Mouse (Mus musculus): ENCODE measurements around the gene Vangl1. TPM values are rescaled to one million over a fixed set of nuclear protein-coding genes. Genes with fewer than 3 reads are reported as not detected.
"Not testable (repeated sequence)": the region's sequence is repeated elsewhere in the genome, so short reads cannot be mapped to it uniquely, and the experiment has no call there.

Vangl1 gene
- polyA plus RNA-seq, 2 experiments, result 62.2 to 62.8 TPM

DNA sequence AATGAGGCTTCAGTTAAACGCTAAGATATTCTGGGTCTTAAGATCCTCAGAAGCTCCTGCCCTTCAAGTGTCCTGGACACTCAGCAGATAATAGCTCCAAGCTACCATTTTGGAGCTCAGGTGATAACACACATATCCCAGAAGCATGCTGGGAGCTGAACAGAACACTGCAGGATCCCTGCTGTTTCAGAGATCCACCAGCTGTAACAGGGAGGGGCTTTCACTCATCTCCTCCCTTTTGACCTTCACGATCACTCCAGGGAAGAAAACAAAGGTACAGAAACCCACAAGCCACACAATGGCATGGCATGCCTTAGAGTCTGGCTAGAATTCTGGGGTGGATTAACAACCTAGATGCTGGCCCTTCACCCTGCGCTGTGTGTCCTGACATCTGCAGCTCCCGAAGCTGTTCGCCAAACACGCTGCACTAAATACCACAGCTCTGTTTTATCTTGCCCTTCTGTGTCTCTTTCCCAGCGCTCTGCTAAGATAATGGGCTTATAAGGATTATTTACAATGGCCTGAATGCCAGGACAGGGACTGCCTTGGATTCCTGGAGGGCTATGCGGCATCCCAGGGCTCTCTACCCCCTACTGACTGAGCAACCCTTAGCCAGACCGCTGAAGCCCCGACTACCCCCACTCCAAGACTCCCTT is 36.8 kb downstream of the Vangl1 start:
- TF ChIP-seq CTCF (IDR thresholded peaks at IDR 0.05; ENCODE audit: low read depth), result no peak
- TF ChIP-seq EP300 (IDR thresholded peaks at IDR 0.05; ENCODE audit: low read depth), result peak; percentile 46; the same call in 1 of the 2 replicates

DNA sequence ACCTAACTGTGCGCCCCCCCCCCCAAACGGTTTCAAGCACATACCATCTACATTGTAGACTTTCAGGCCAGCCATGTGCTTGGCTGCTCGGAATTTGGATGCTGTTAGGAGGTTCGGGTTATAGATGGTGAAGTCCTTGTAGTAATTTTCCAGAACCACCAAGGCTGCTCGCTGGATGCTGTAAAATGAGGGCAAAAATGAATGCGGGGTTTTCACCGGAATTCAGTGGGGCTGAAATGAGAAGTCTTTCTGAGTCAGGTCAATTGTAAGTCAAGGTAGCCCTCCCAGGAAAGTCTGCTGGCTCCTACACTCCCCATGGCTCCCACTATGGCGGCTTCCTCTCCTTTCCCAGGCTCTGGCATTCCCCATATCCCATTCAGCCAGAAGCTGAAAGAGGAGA is 37.7 kb downstream of the Vangl1 start:
- WGBS (ENCODE audit: insufficient replicate concordance), result 66% methylated on average over 8 of the region's 8 CpGs
- TF ChIP-seq EP300 (IDR thresholded peaks at IDR 0.05; ENCODE audit: low read depth) (no peak), CTCF (IDR thresholded peaks at IDR 0.05; ENCODE audit: low read depth) (no peak)
- DNase-seq (ENCODE audit: low read depth in 3 of 3, low spot score in 3 of 3) (no peak), ATAC-seq (ENCODE audit: insufficient read depth) (no peak)
- Histone ChIP-seq H3K27ac (peak overlapping the region; percentile 100), H3K27me3 (ENCODE audit: control insufficient read depth, insufficient read depth, low read length) (no peaks in the 10 kb centered on the region), H3K9ac (replicated peaks) (peak overlapping the region; percentile 80), H3K36me3 (replicated peaks; ENCODE audit: control insufficient read depth, insufficient read depth, low read depth) (peaks cover 20% of the 10 kb centered on the region), H3K4me3 (ENCODE audit: insufficient read depth in 1 of 2, low read depth in 2 of 2, low read length in 2 of 2) (no peak overlapping the region), H3K4me2 (ENCODE audit: low read depth) (peak overlapping the region; percentile 99), H3K4me1 (replicated peaks; ENCODE audit: control insufficient read depth in 2 of 2, insufficient read depth in 2 of 2, low read length in 1 of 2) (peaks cover 34 to 36% of the 10 kb centered on the region in 2 experiments), H3K9me3 (ENCODE audit: control insufficient read depth, low read length) (no peaks in the 10 kb centered on the region)

More for the DNA sequence above, 36.8 kb downstream of the Vangl1 start:
- Histone ChIP-seq H3K9me3 (ENCODE audit: control insufficient read depth, low read length) (no peaks in the 10 kb centered on the region), H3K27me3 (ENCODE audit: control insufficient read depth, insufficient read depth, low read length) (no peaks in the 10 kb centered on the region), H3K4me2 (ENCODE audit: low read depth) (peak overlapping the region; percentile 99), H3K9ac (replicated peaks) (peak overlapping the region; percentile 7; the same call in 1 of the 2 replicates), H3K4me1 (replicated peaks; ENCODE audit: control insufficient read depth in 2 of 2, insufficient read depth in 2 of 2, low read length in 1 of 2) (peaks cover 34 to 35% of the 10 kb centered on the region in 2 experiments), H3K36me3 (replicated peaks; ENCODE audit: control insufficient read depth, insufficient read depth, low read depth) (peaks cover 14% of the 10 kb centered on the region), H3K4me3 (ENCODE audit: insufficient read depth in 1 of 2, low read depth in 2 of 2, low read length in 2 of 2) (no peak overlapping the region), H3K27ac (peak overlapping the region; percentile 100)
- DNase-seq (ENCODE audit: low read depth in 3 of 3, low spot score in 3 of 3) (peak in 2 of 3 experiments; percentile 32 to 34), ATAC-seq (ENCODE audit: insufficient read depth) (peak; percentile 12; the same call in 1 of the 2 replicates)
- WGBS (ENCODE audit: insufficient replicate concordance), result 15% methylated on average over 10 of the region's 10 CpGs

DNA sequence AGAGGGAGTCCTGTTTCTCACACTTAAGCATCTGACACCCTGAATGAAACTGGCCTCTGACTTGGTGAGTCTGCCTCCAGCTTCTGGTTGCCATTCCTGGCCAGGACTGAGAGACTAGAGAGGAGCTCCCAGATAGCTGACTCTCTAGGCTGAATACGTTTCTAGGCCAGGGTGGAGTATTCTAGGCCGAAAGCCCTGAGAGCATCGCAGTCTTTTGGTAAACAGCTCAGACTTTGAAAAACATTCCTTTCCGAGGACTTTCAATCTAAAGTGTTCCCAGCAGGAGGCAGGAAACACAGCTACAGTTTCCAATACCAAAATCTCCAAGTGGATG is 38.2 kb downstream of the Vangl1 start:
- H3K36me3 ChIP-seq (replicated peaks; ENCODE audit: control insufficient read depth, insufficient read depth, low read depth), result peaks cover 26% of the 10 kb centered on the region
- ATAC-seq (ENCODE audit: insufficient read depth) (peak; percentile 63), DNase-seq (ENCODE audit: low read depth in 3 of 3, low spot score in 3 of 3) (peak in 1 of 3 experiments; percentile 50)
- no peaks in the 10 kb centered on the region for H3K27me3 ChIP-seq (ENCODE audit: control insufficient read depth, insufficient read depth, low read length)
- H3K4me1 ChIP-seq (replicated peaks; ENCODE audit: control insufficient read depth in 2 of 2, insufficient read depth in 2 of 2, low read length in 1 of 2), result peaks cover 38 to 40% of the 10 kb centered on the region in 2 experiments
- H3K9me3 ChIP-seq (ENCODE audit: control insufficient read depth, low read length), result no peaks in the 10 kb centered on the region
- peak overlapping the region; percentile 100 for H3K27ac ChIP-seq
- H3K4me2 ChIP-seq (ENCODE audit: low read depth), result peak overlapping the region; percentile 99
- WGBS (ENCODE audit: insufficient replicate concordance), result 14% methylated on average over 4 of the region's 4 CpGs
- TF ChIP-seq CTCF (IDR thresholded peaks at IDR 0.05; ENCODE audit: low read depth) (no peak), EP300 (IDR thresholded peaks at IDR 0.05; ENCODE audit: low read depth) (no peak)
- H3K4me3 ChIP-seq (ENCODE audit: insufficient read depth in 1 of 2, low read depth in 2 of 2, low read length in 2 of 2), result peak overlapping the region; percentile 43 to 94
- peak overlapping the region; percentile 80 for H3K9ac ChIP-seq (replicated peaks)

DNA sequence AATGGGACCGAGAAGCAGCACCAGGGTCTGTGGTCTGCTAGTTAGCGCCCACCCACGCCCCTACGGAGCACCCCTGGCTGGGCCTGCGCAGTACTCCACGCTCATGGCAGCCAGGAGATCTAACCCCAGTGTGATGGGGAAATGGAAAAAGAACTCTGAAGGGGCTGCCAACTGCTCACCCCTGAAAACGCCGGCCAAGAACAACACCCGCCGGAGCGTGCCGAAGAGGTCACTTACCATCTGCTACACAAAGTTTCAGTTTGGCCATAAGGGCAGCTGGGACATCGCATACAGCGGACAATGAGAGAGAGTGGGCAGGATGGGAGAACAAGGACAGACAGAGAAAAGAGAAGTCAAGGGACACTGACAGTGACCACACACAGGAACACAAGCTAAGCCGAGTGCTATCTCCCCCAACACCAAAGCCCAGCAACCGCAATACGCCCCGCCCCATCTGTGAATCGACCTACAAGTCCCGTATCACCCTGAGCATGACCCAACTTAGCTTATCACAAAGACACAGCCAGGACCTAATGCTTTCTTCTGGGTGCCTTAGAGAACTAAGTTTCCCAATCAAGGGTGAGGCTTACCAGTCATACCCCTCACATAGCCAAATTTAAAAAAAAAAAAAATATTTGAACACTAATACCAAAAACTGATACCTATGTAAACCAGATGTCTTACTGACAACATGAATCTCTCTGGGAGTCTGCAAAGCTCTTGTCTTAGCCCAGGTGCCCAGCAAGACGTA is 38.8 kb downstream of the Vangl1 start:
- H3K4me3 ChIP-seq (ENCODE audit: insufficient read depth in 1 of 2, low read depth in 2 of 2, low read length in 2 of 2), result peak overlapping the region; percentile 94 to 95
- peak; percentile 96 for ATAC-seq (ENCODE audit: insufficient read depth)
- peaks cover 31% of the 10 kb centered on the region for H3K36me3 ChIP-seq (replicated peaks; ENCODE audit: control insufficient read depth, insufficient read depth, low read depth)
- H3K9ac ChIP-seq (replicated peaks), result peak overlapping the region; percentile 100
- TF ChIP-seq CTCF (IDR thresholded peaks at IDR 0.05; ENCODE audit: low read depth), result no peak
- peak; percentile 99 for TF ChIP-seq EP300 (IDR thresholded peaks at IDR 0.05; ENCODE audit: low read depth)
- H3K27me3 ChIP-seq (ENCODE audit: control insufficient read depth, insufficient read depth, low read length), result no peaks in the 10 kb centered on the region
- 10% methylated on average over 21 of the region's 21 CpGs for WGBS (ENCODE audit: insufficient replicate concordance)
- H3K4me1 ChIP-seq (replicated peaks; ENCODE audit: control insufficient read depth in 2 of 2, insufficient read depth in 2 of 2, low read length in 1 of 2), result peaks cover 38 to 40% of the 10 kb centered on the region in 2 experiments
- peak overlapping the region; percentile 99 for H3K4me2 ChIP-seq (ENCODE audit: low read depth)
- no peaks in the 10 kb centered on the region for H3K9me3 ChIP-seq (ENCODE audit: control insufficient read depth, low read length)
- DNase-seq (ENCODE audit: low read depth in 3 of 3, low spot score in 3 of 3), result peak; percentile 97 to 98 (median 98)
- H3K27ac ChIP-seq, result peak overlapping the region; percentile 100

DNA sequence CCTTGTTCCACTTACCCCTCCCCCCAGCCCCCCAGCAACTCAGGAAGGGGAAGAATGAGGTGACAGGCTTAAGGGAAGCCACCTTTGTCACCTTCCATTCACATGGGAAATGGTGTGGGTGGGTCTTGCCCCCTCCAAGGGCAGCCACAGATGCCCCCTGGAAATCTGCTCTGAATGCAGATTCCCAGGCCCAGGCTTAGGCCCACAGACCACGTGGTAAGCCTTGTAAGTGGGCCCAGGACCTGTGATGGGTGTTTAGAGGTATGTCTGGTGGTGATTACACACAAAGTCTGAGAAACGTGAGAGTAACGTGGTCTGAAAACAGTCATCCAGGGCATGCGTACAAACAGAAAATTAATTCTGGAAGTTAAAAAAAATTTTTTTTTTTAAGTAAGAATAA is 39.6 kb downstream of the Vangl1 start:
- H3K4me2 ChIP-seq (ENCODE audit: low read depth), result peak overlapping the region; percentile 99
- no peak for ATAC-seq (ENCODE audit: insufficient read depth)
- peak overlapping the region; percentile 100 for H3K27ac ChIP-seq

DNA sequence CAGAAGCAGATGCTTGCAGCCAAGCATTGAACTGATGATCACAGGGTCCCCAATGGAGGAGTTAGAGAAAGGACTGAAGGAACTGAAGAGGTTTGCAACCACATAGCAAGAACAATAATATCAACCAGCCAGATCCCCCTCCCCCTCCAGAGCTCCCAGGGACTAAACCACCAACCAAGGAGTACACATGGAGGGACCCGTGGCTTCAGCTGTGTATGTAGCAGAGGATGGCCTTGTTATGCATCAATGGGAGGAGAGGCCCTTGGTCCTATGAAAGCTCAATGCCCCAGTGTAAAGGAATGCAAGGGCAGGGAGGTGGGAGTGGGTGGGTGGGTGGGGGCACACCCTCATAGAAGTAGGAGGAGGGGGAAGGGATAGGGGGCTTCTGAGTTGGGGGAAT is 40.6 kb downstream of the Vangl1 start:
- peak overlapping the region; percentile 99 for H3K4me2 ChIP-seq (ENCODE audit: low read depth)
- H3K27me3 ChIP-seq (ENCODE audit: control insufficient read depth, insufficient read depth, low read length); H3K9me3 ChIP-seq (ENCODE audit: control insufficient read depth, low read length); ATAC-seq (ENCODE audit: insufficient read depth); DNase-seq (ENCODE audit: low read depth in 3 of 3, low spot score in 3 of 3): not testable (repeated sequence)
- peaks cover 42 to 49% of the 10 kb centered on the region in 2 experiments for H3K4me1 ChIP-seq (replicated peaks; ENCODE audit: control insufficient read depth in 2 of 2, insufficient read depth in 2 of 2, low read length in 1 of 2)
- H3K9ac ChIP-seq (replicated peaks), result peak overlapping the region; percentile 100
- H3K27ac ChIP-seq, result peak overlapping the region; percentile 100
- peaks cover 49% of the 10 kb centered on the region for H3K36me3 ChIP-seq (replicated peaks; ENCODE audit: control insufficient read depth, insufficient read depth, low read depth)
- WGBS (ENCODE audit: insufficient replicate concordance), result 57% methylated on average over 1 of the region's 1 CpGs
- peak overlapping the region; percentile 19 to 94; a peak in 3 of 4 replicates for H3K4me3 ChIP-seq (ENCODE audit: insufficient read depth in 1 of 2, low read depth in 2 of 2, low read length in 2 of 2)

More for the DNA sequence above, 39.6 kb downstream of the Vangl1 start:
- H3K27me3 ChIP-seq (ENCODE audit: control insufficient read depth, insufficient read depth, low read length), result no peaks in the 10 kb centered on the region
- H3K9me3 ChIP-seq (ENCODE audit: control insufficient read depth, low read length), result no peaks in the 10 kb centered on the region
- H3K4me3 ChIP-seq (ENCODE audit: insufficient read depth in 1 of 2, low read depth in 2 of 2, low read length in 2 of 2), result peak overlapping the region; percentile 94 to 95
- 8% methylated on average over 4 of the region's 4 CpGs for WGBS (ENCODE audit: insufficient replicate concordance)
- peak overlapping the region; percentile 100 for H3K9ac ChIP-seq (replicated peaks)
- TF ChIP-seq EP300 (IDR thresholded peaks at IDR 0.05; ENCODE audit: low read depth) (no peak; the same call in 1 of the 2 replicates), CTCF (IDR thresholded peaks at IDR 0.05; ENCODE audit: low read depth) (no peak)
- H3K36me3 ChIP-seq (replicated peaks; ENCODE audit: control insufficient read depth, insufficient read depth, low read depth), result peaks cover 39% of the 10 kb centered on the region
- H3K4me1 ChIP-seq (replicated peaks; ENCODE audit: control insufficient read depth in 2 of 2, insufficient read depth in 2 of 2, low read length in 1 of 2), result peaks cover 38 to 41% of the 10 kb centered on the region in 2 experiments
- DNase-seq (ENCODE audit: low read depth in 3 of 3, low spot score in 3 of 3), result peak in 2 of 3 experiments; percentile 24 to 38

All from liver, embryonic 14.5 days (tissue).